Mouse (Mus musculus) thymus, postnatal 10 days (tissue): ENCODE measurements around the gene Cnnm1.

Experiments
- DNase-seq, 2 experiments: peaks; one replicate each; pipeline ENCODE4 v3.0.0; 2021; ENCODE audit warnings: low spot score in 2 of 2

Cnnm1 gene

DNA sequence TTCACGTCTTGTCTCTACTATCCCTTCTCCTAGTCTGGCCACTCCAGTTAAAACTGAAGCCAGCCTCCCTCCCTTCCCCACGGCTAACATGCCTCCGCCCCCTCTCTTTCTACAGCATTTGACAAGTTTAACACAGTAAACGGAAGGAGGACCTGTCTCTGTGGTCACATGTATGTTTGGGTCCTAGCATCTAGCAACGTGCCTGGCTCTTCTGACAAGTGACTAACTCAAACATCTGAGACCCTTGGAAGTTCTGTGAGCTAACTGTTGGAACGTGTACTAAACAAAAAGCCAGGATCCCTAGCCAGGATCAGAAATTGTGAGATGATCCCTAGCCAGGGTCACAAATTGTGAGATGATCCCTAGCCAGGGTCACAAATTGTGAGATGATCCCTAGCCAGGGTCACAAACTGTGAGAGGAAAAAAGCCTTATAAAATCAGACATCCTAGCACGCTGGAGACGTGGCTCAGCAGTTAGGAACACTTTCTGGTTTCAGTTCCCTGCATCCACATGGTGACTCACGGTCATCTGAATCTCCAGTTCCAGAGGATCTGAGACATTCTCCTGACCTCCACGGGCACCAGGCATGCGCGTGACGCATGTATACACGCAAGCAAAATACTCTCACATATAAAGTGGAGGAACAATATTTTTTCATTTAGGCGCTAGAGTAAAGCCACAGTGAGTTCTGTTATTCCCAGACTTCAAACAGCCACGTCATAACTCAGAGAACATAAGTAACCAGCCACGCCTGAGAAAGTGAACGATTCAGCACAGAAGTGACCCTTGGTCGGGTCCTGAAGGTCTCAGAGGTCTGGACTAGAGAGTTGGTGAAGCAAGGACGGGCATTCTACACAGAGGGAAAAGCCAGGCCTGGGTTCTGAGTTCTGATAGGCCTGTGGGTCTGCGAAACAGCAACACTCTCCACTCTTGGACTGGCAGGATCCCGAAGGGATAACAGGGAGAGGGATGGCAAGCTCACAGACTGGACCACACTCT lies 71.7 kb downstream of the Cnnm1 start:
- no peak for DNase-seq

DNA sequence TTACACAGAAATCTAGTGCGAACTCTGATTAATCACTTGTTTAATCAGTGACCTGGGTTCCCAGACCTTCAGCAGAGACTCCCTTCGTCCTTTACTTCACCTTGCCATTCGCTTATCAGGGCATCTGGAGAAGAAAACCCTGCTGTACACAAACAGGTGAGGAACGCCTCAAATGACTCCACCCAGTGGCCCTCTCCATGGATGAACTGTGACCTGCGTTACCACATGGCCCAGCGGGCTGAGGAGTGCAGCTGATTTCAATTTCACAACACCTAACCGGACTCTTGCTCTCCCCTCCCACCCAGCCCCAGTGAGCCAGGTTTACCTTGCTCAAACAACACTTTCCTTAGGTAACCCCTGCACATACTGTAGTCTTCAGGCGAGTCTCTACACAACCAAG lies 73.6 kb downstream of the Cnnm1 start:
- DNase-seq = no peak

DNA sequence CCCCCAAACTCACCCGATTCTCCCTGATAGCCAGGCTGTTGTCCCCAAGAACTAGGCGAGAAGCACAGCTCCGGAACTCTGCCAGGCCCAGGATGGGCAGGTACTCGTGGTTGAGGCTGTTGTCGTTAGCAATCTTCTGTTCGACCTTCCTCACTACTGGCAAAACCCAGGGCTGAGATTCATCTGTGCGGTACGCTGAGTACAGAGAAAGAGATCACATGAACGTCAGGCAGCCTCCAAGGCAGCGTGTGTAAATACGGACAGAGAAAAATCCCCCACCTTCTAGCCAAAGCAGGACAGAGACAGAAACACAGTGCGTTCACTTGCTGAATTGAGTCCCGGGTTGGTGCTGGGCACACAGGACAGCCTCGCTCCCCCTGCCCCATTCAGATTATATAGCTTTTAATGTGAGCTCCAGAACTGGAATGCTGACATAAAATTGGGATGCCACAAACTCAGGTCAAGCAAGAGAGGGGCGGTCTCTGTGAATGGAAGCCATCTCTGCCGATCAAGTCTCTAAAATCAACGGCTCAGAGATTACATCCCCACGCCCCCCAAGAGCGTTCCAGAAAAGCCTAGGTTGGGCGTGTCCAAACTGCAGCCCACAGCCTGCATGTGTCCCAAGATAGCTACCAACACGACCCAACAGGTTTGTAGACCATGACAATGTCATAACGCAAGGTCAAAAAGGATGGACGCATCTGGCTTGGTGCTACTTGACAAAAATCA lies 75.6 kb downstream of the Cnnm1 start:
- no peak for DNase-seq

DNA sequence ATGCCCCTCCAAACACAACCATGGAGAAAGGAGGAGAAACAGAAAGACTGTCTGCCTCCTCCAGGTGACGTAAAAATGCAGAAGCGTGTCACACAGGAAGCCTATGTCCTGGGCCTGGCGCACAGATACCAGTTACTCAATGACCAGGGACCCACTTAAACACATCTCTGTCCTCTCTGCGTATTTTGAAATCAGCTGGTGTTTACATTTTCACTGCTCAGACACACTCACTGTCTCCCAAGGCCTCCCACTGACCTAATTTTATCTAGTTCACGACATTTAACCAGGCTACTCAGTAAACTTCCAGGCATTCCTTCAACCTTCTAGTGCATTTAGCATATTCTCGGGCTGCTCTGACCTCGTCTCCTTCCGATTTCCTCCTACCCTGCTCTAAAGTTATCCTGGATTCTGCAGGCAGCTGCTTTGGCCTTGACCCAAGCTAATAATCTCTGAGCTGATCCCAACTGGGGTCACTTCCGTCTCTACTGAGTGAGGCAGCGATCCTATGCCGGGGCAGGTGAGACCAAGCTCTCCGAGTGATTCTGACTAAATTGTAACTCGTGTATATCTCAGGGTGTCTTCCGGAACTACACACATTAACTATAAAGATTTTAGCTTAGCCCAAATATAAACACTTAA lies 76.3 kb downstream of the Cnnm1 start:
- DNase-seq = no peak

DNA sequence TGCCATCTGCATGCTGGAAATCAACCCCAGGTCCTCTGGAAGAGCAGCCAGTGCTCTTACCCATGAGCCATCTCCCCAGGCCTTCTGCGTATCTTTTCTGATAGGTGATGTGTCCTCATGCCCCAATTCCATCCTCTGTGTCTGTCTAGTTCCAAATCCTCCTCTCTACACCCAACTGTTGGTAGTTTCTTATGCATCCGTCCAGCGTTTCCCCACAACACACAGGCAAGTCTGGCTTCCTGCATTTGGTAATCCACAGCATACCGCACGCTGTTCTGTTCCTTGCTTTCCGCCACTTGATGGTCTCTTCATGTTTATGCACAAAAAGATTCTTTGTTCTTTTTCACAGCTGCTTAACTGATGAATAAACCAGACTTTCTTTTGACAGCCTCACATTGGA lies 77.1 kb downstream of the Cnnm1 start:
- DNase-seq = no peak

DNA sequence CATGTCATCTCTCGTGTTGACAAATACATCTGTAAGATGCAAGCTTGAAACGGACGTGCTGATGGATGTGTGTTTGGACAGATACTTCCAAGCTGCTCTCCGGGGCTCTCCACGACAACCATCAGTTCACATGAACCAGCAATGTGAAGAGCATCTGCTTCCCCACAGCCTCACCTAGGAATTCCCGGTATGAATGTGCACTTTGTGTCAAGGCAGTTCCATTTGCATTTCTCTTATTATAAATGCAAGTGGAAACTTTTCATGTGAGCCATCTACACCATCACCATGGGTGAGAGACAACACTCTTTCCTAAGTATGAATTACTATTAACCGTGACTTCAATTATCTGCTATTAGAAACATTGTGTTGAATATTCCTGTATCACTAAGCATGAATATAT lies 77.6 kb downstream of the Cnnm1 start:
- DNase-seq = no peak

DNA sequence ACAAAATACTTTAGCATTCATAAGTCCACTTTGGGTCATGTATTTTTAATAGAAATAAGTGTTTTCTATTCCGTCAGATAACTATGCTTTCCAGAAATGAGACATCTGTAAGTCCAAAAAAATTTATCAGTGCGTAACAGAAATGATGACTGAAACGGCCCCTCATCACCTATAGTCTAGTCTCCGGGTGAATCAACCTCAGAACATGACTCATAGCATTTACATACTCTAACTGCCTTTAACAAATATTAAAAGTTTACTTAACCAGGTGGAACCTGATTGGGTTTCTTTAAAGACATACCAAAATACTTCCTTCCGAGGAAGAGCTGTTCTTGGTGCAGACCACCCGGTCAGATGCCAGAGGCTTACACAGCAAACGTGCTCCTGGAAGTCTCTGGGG lies 78.0 kb downstream of the Cnnm1 start:
- no peak for DNase-seq

DNA sequence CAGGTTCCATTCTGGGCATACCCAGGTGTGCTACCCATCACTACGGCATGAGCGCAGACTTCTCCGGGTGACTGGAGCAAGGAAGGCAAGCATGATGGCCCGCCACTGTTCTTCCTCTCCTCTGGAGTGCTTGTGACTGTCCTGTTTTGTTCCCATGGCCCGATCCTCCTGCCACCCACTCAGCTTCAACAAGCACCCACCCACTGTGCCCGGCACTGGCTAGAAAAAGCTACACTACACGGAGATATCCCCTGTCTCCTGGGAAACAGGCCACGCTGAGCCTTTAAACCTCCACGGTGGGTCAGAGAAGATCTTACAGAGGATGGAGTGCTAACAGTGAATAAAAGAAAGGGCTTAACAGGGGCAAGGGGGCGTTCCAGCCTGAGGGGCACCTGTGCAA lies 79.0 kb downstream of the Cnnm1 start:
- no peak for DNase-seq

DNA sequence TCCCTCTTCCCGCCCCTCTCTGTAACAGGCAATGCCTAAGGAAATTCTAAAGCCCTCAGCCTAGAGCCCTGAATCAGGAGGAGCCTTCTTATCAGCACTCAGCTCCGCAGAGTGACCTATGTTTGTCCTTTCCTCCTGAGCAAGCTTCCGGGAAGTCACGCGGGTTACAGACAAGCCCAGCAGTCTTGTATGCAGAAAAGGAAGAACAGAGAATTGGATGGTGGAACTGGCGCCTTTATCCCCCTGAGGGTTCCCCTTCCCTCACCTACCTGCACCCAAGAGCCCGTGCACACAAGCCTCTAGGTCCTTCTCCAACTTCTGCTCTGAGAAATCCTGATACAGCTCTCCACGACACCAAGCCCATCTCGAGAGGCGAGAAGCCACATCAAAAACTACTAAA lies 80.2 kb downstream of the Cnnm1 start:
- no peak for DNase-seq

DNA sequence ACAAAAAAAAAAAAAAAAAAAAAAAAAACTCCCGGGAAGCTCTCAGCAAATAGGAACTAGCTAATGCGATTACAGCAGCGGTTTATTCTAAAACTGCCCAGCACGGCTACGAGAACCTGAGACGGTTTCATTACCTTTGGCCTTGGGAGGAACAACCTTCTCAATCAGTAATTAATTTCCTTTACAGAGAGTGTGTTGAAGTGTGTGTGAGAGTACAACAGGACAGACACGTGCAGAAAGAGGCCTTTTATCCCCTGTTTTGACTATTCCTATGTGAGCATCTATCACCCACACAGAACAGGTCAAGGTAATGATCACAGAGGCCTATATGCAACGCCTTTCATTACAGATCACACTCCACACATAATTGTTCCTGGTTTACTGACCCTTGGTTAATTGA lies 81.1 kb downstream of the Cnnm1 start:
- no peak for DNase-seq

DNA sequence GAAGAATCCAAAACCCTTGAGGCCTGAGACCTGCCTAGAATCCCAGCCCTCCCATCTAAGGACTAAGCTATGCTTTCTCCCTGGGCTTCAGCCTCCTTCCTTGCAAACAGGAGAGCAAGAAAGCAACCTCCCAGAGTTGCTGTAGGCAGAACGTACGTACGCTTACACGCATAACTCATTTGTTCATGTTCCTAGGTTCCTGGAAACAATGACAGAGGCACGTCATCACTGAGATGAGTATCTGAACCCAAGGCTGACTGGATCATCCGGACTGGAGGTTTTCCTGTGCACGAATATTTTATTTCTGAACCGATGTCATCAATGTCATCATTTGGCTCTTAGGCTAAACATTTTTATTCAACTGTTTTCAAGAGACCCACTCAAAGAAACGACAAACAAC lies 81.8 kb downstream of the Cnnm1 start:
- no peak for DNase-seq

DNA sequence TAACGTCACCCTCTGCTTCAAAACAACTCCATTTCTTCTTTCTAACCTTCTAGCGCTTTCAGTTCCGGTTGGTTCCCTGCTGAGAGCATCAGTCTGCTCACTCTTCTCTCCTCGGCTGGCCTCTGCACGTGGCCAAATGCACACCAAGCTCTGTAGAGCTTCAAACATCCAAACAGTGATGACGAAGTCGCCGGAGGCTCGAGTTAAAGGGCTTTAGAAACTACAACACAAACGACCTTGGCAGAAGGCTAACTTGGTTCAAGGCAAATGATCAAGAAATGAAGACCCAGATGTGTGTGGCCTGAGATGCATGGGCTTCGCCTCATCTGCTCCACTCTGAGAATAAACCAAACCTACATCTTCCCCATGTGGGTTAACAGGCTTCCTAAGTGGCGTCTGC lies 83.3 kb downstream of the Cnnm1 start:
- peak in 1 of 2 experiments; percentile 19 for DNase-seq

DNA sequence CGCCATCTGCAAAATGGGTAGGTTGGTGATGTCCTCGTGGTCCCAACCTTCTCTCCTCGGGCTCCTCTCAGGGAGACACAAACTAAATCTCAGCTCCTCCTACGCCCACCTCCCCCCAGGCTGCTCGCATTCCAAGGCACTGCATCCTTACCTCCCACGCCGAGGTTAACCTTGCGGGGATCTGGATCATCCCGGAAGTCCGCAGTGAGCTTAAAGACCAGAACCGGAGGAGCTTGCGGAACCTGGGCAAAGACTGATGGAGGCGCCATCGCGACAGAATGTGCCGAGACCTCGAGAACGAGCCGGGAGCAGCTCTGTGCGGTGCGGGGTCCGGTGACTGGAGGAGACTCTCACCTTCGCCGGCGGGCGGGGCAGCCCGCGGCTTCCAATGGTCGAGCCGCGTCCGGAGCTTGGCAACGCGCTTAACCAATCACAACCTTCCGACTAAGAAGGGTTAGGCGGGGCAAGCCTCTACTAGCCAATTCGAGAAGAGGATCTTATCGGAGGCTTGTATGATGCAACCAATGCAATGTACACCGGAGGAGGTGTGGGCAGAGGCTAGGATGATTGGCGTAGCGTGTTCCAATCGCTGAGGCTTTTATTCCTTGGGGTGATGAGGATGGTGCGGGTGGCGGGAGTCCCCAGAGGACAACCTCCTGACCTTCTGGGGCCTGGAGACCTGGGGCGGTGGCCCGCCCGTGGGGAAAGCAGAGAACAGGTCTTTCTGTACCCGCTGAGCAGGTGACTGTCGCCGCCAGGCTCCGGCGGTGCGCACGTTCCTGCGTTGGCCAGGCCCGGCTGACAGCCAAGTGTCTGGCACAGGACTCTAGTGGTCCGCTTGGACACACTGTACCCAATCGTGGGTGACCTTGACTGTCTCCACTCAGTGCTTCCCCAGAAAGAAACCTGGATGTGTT lies 84.2 kb downstream of the Cnnm1 start, which contains the start of gene Got1:
Gene Got1 (minus strand): TSS at position 419 of the 917 bp plus-strand sequence.
- peak; percentile 87 to 89 for DNase-seq

DNA sequence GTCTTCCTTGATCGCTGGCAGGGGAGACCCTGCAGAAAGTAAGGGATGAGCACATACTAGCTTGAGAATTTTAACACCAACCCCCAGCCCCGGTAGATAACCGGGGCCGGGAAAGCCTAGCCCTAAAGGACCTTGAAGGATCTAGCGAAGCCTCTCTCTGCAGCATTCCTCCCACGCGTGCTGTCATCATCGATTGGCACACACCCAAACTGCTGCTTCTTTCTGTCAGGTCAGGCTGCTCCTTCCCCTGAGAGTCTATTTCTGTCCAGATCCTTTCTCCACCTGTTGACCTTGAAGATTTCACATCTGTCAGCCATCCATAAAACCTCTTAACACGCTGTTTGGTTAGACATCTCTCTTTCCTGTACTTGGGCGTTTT lies 84.9 kb downstream of the Cnnm1 start:
- no peak for DNase-seq

DNA sequence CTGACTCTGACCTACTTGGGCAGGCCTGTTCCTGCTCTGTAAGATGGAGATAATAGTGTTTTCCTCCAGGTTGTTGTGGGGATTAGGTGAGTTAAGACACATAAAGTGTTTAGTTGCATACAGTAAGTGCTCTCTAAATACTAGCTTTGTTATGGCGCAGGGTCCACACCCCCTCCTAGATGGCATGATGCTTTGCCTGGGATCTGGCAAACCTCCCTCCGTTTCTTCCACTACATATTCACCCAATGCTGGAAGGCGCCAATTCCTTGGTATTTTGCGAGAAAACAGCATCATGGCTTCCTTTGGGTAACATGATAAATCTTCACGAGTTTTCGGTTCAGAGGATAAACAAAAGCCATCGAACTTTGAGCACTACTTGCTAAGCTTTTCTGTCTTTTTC lies 85.3 kb downstream of the Cnnm1 start:
- no peak for DNase-seq

DNA sequence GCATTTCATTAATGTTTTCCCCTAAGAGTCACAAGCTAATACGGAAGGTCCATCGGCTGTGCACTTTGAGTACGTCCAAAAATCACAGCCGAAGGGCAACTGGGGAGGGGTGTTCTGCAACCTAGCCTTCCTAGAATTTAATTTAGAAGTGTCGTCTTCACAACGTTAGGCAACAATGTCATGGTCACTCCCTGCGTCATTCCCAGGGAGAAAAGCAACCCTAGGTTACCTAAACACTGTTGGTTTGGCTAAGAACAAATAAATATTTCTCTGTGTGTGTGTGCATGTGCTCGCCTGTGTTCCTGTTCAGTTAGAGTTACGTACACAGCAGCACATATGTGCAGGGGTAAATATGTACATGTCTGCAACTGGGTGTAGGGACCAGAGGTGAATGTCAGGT lies 85.8 kb downstream of the Cnnm1 start:
- DNase-seq = no peak

DNA sequence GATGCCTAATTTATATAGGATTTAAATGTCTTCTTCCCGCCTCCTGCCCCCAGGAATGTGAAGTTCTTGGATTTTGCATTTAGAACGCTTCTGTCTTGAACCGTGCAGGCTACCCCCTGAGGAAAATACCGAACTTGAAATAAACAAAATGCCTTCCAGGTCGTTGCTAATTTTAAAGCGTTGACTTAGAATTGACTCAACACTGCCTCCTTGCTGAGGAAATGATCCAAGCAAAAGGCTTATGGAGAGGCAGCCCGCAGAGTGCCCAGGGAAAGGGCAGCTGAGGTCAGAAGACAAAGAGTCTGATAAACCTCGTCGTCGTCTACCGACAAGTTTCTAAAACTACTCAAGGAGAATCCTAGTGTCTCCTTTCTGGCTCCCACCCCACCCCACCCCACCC lies 86.9 kb downstream of the Cnnm1 start:
- no peak for DNase-seq

DNA sequence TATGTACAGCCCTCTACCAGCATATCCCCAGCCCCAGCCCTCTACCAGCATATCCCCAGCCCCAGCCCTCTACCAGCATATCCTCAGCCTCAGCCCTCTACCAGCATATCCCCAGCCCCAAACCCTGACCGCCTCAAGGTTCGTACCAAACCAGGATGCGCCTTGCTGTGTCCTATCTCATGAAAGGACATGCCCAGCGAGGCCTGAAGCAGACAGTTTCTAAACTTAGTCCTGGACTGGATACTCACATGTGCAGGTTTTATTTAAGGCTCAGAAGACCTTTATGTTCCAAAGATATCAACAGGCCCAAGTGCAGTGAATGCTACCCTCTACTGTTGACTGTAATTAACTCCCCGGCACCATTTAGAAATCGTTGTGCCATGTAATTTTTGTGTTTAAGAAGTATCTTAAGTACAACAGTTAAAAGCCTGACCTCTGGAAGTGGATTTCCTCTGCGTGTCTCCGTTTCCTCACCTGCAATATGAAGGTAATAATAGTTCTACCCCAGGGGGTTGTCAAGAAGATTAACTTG lies 87.9 kb downstream of the Cnnm1 start:
- no peak for DNase-seq

DNA sequence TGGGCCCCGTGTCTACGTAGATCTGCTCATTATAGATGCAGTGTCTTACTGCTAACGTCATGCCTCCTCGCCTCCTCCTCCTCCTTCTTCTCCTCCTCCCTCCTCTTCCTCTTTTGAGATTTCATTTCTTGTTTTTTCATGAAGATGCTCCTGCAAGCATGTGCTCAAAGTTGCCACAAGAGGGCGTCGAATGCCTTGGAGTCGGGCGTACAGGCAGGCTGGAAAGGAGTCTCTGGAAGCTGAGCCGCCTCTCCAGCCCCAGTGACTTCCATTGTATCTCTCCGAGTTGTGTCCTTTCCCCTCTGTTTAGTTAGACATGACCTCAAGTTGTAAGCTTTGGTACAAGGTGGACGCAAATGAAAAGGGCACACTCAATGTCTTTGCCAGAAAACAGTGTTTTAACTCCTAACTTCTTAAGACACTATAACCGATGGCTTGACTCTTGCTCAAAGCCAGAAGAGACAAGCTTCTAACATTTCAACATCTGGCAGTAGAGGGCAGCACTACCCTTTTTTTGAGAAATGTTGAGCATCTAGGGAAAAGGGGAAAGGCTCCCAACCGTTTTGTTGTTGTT lies 90.0 kb downstream of the Cnnm1 start:
- peak; percentile 15 to 52 for DNase-seq

DNA sequence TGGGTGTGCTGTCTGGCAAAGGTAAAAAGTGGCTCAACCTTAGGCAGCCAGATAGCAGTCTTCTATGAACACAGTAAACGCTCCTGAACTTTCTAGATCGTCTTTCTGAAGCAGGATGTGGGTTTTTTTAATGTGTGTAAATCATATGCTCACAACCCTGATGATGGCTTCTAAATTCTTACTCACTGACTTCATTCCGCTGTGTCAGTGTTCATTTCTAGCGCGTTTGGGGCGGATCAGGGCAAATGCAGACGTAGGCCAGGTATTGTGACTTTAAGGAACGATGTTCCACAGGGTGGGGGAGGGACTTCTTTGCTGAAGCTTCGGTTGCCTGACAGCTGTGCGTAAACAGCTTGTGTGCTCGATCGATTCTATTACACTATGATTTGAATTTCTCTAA lies 90.7 kb downstream of the Cnnm1 start:
- DNase-seq = peak; percentile 18 to 44

DNA sequence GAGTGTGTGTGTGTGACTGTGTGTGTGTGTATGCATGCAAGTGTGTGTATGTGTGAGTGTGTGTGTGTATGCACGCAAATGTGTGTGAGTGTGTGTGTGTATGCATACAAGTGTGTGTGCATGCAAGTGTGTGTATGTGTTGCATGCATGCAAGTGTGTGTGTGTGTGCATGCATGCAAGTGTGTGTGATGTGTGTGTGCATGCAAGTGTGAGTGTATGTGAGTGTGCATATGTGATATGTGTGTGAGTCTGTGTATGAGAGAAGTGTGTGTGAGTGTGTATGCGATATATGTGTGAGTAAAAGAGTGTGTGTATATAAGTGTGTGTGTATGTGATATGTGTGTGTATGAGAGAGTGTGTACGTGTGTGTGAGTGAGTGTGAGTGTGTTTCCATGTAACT lies 95.1 kb downstream of the Cnnm1 start:
- DNase-seq = no peak
